Mouse (Mus musculus) cerebellum, adult 2 months (tissue): ENCODE measurements around the gene Gm4131. TPM values are rescaled to one million over a fixed set of nuclear protein-coding genes. Genes with fewer than 3 reads are reported as not detected.
A peak's percentile ranks its signal among the peaks of the same experiment; 100 is the strongest.

ENCODE experiments used
- DNase-seq, 2 experiments: peaks; one replicate each; pipeline ENCODE4 v3.0.0; 2021
- H3K27ac ChIP-seq: fragments of 200-500 bp; 2 replicates; pipeline ENCODE4 v1.5.1; 2012; ENCODE audit warnings: low read length, control low read depth, inconsistent platforms; ENCODE audit not compliant: insufficient read depth
- H3K27me3 ChIP-seq: fragments of 200-500 bp; 2 replicates; pipeline ENCODE4 v1.6.1; 2012; ENCODE audit warnings: inconsistent platforms, mild to moderate bottlenecking, low read length, moderate library complexity; ENCODE audit not compliant: control insufficient read depth, insufficient read depth
- H3K4me1 ChIP-seq: fragments of 200-500 bp; 2 replicates; pipeline ENCODE4 v1.6.1; 2011; ENCODE audit warnings: low read length; ENCODE audit not compliant: control insufficient read depth, insufficient read depth
- H3K4me3 ChIP-seq: fragments of 200-500 bp; replicated peaks from 2 replicates; pipeline ENCODE3; 2011; ENCODE audit warnings: mild to moderate bottlenecking, low read depth, low read length, control low read depth; ENCODE audit not compliant: insufficient read depth
- CTCF ChIP-seq: fragments of 200-500 bp; IDR thresholded peaks from 2 replicates; pipeline ENCODE4 v1.5.1; 2011; ENCODE audit warnings: low read depth, mild to moderate bottlenecking, control low read depth, low read length, moderate library complexity, borderline replicate concordance; ENCODE audit not compliant: insufficient read depth
- POLR2A ChIP-seq: fragments of 200-500 bp; IDR thresholded peaks from 2 replicates; pipeline ENCODE4 v1.6.1; 2011; ENCODE audit warnings: low read length, control low read depth, borderline replicate concordance; ENCODE audit not compliant: insufficient read depth
- WGBS: fragments of 180-500 bp; shearing (Covaris S2); methylation state at CpG from one replicate; pipeline ENCODE4 v1.1.7; 2018; 5-methylcytosine and 5-hydroxymethylcytosine counted together
- polyA plus RNA-seq: library from polyadenylated mRNA; depleted of rRNA; stranded (reverse); fragments of >200 nt; gene quantifications from 2 replicates; pipeline ENCODE4 v1.2.3, GENCODE M21; 2012

Gm4131 gene
- polyA plus RNA-seq, 1 experiment, result not detected

DNA sequence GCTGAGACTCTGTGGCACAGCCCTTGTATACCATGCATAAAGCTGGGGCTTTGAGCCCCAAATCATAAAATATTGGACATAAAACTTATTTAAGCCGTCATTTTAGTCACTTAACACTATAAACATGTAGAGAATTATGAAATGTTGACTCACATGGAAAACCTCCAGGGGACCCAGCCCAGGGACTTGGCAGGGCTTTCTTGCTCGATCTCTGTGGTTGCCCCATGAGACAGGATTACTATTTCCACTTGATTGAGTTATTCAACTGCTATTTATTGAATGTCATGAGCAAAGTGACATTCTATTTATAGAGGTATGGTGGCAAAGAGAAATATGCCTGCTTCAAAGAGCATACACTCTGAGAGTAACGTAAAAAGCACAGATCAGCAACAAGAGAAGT lies 57.4 kb downstream of the Gm4131 start:
- Histone ChIP-seq H3K27me3 (no peaks in the 10 kb centered on the region), H3K4me3 (no peak overlapping the region), H3K27ac (no peak overlapping the region), H3K4me1 (no peaks in the 10 kb centered on the region)
- no peak for DNase-seq
- 29% methylated on average over 3 of the region's 3 CpGs for WGBS
- TF ChIP-seq POLR2A (no peak), CTCF (no peak)

- no peak overlapping the region for H3K4me3 ChIP-seq
- H3K27ac ChIP-seq, result no peak overlapping the region
- H3K27me3 ChIP-seq, result no peaks in the 10 kb centered on the region
- no peaks in the 10 kb centered on the region for H3K4me1 ChIP-seq
- 81% methylated on average over 3 of the region's 3 CpGs for WGBS
- TF ChIP-seq CTCF (no peak), POLR2A (no peak)
- DNase-seq, result no peak
Observed at GRCm38 (mm10) chr14:62506261-62506660, 60.5 kb downstream of the Gm4131 start.

DNA sequence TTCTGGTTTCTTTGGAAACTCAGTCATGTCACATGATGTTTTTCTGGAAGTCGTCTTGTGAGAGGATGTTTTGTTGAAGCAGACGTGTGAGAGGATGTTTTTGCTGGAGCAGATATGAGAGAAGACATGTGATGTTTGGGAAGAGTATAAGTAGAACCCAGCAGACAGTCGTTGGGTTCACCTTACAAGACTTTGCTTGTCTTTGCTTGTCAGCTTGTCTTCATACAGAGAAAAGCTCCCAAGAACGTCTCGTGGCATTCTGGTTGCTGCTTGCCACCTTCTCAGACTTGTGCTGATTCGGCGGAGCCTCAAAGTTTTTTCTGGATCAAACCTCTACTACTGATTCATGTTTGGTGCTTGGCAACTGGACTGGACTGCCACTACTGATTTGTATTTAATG lies 69.3 kb downstream of the Gm4131 start:
- Histone ChIP-seq H3K4me3 (no peak overlapping the region), H3K27ac (no peak overlapping the region), H3K27me3 (no peaks in the 10 kb centered on the region), H3K4me1 (no peaks in the 10 kb centered on the region)
- WGBS, result 82% methylated on average over 7 of the region's 7 CpGs
- no peak for DNase-seq
- no peak for TF ChIP-seq CTCF
- TF ChIP-seq POLR2A, result no peak

- DNase-seq, result no peak
- Histone ChIP-seq H3K27me3 (no peaks in the 10 kb centered on the region), H3K4me3 (no peak overlapping the region), H3K27ac (no peak overlapping the region), H3K4me1 (no peaks in the 10 kb centered on the region)
- no peak for TF ChIP-seq POLR2A
- no peak for TF ChIP-seq CTCF
- 72% methylated on average over 1 of the region's 1 CpGs for WGBS
Observed at GRCm38 (mm10) chr14:62496501-62496900, 70.2 kb downstream of the Gm4131 start.

DNA sequence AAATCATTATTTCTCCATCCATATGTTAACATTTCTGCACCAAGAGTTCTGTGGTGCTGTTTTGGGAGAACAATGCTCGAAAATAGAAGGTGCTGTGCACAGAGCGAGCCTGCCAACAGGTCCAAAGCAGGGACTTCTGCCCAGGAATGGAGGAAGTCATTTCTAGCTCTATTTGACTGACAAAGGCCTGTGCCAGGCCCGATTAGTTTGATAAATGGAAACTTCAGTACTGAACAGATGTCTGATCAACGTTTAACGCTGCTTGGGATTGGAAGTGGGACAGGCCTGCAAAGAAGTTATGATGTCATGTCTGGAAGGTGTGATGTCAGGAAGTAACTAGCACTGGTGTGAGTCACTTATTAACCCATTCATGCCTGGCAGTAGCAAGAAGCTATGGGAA lies 73.3 kb downstream of the Gm4131 start:
- WGBS, result 49% methylated on average over 5 of the region's 5 CpGs
- TF ChIP-seq POLR2A, result no peak
- TF ChIP-seq CTCF, result no peak
- no peak for DNase-seq
- Histone ChIP-seq H3K27ac (no peak overlapping the region), H3K27me3 (no peaks in the 10 kb centered on the region), H3K4me1 (0 out of 2 replicates have a peak, but pooled peaks cover 2% of the 10 kb centered on the region), H3K4me3 (no peak overlapping the region)

GRCm38 (mm10) chr14:62492196-62492850 lies 74.4 kb downstream of the Gm4131 start:
- Histone ChIP-seq H3K27me3 (no peaks in the 10 kb centered on the region), H3K4me1 (0 out of 2 replicates have a peak, but pooled peaks cover 3% of the 10 kb centered on the region), H3K4me3 (peak overlapping the region; percentile 5), H3K27ac (no peak overlapping the region)
- 24% methylated on average over 16 of the region's 16 CpGs for WGBS
- TF ChIP-seq POLR2A, result no peak
- peak; percentile 99 for TF ChIP-seq CTCF
- peak; percentile 80 to 81 for DNase-seq

DNA sequence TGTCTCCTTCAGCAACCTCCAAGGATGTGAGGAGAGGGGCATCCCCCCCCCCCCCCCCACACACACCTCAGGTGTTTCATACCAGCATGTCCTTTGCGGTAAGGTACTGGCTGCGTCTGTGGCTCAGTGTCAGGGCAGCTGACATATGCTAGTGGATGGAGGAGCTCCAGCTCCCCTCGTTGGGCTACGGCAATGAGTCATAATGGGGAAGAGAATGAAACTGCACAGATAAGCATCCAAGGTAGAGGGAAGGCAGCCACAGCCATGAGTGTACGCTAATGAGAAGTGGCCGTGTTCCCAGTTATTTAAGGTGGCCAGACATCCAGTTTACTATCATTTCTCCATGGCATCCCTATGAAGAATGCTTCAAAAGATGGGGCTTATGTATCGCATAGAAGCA lies 78.5 kb downstream of the Gm4131 start:
- Histone ChIP-seq H3K4me1 (0 out of 2 replicates have a peak, but pooled peaks cover 3% of the 10 kb centered on the region), H3K4me3 (no peak overlapping the region), H3K27ac (no peak overlapping the region), H3K27me3 (no peaks in the 10 kb centered on the region)
- peak; percentile 38 to 75 for DNase-seq
- no peak for TF ChIP-seq CTCF
- TF ChIP-seq POLR2A, result no peak
- 32% methylated on average over 7 of the region's 7 CpGs for WGBS

DNA sequence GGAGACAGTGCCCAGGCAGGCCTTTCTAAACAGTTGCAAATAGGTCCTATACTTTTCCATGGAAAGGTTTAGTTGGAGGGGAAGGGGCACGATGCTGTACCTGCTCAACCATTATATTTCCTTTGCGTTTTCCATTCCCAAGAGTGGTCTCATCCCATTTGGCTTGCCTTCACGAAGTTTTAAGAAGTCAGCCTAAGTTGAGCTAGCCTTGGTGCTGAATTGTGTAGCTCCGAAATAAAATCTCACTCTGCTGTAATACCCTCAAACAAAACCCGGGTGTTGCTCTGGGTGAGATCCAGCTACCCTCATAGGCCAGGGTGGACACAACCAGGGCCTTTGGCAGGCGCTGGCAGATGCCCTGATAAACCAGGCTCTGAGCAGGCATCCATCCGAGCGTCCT lies 85.3 kb downstream of the Gm4131 start:
- Histone ChIP-seq H3K4me1 (peaks cover 2% of the 10 kb centered on the region; the same call in 1 of the 2 replicates), H3K27ac (no peak overlapping the region), H3K27me3 (no peaks in the 10 kb centered on the region), H3K4me3 (no peak overlapping the region)
- WGBS, result 66% methylated on average over 8 of the region's 8 CpGs
- DNase-seq, result no peak
- TF ChIP-seq CTCF, result no peak
- no peak for TF ChIP-seq POLR2A
